ENCODE assay signal across 12 mouse cellular contexts in genomic region chr2:165732552-165733238, GRCm38 (mm10).
DNase-seq lines count a peak whose midpoint lies in the region; ATAC-seq lines count a peak whose summit lies in the region.
"Had no signal": no experiment of that assay in that cellular context is flagged by ENCODE, and none has a peak within 500 bp of the region (broad histone marks: within the 10 kb centered on the region; RNA-seq: fewer than 3 reads in every experiment).

No protein-coding gene starts in this region.

- H3K27ac ChIP-seq in heart, embryonic 15.5 days = no peak overlapping the region; the same call in 1 of the 2 replicates
- H3K27ac ChIP-seq in heart, embryonic 10.5 days = no peak overlapping the region
- H3K27ac ChIP-seq in midbrain, embryonic 14.5 days (replicated peaks; ENCODE audit: low read depth, low read length) = no peak overlapping the region
- H3K27ac ChIP-seq in midbrain, embryonic 11.5 days (ENCODE audit: low read depth, low read length) = no peak overlapping the region
- H3K27ac ChIP-seq in neural tube, embryonic 14.5 days (ENCODE audit: low read depth, low read length) = peak overlapping the region; percentile 16; the same call in 1 of the 2 replicates

- no peak for DNase-seq in heart, embryonic 10.5 days (ENCODE audit: low spot score)
- peak; percentile 21 for DNase-seq in midbrain, embryonic 14.5 days
- DNase-seq in midbrain, embryonic 11.5 days (ENCODE audit: low spot score, missing footprints) = no peak
- DNase-seq in hindlimb bud, embryonic 11.5 days (ENCODE audit: extremely low spot score, low read depth, low spot score) = peak; percentile 73
- no peak for DNase-seq in spleen, postnatal 14 days (ENCODE audit: low spot score in 2 of 2)
- DNase-seq: adrenal gland, postnatal 25 days; cerebellum, adult 11-12 months; kidney, adult 9 months; liver; lung, postnatal 4 days had no signal

- H3K4me1 ChIP-seq in heart, embryonic 15.5 days (replicated peaks) = peaks cover 5% of the 10 kb centered on the region; the same call in 1 of the 2 replicates
- peaks cover 10% of the 10 kb centered on the region for H3K4me1 ChIP-seq in heart, embryonic 10.5 days
- no peaks in the 10 kb centered on the region for H3K4me1 ChIP-seq in midbrain, embryonic 14.5 days (ENCODE audit: control insufficient read depth, insufficient read depth, low read length)
- H3K4me1 ChIP-seq in midbrain, embryonic 11.5 days (ENCODE audit: control insufficient read depth, insufficient read depth, low read length) = no peaks in the 10 kb centered on the region
- H3K4me1 ChIP-seq in neural tube, embryonic 14.5 days (ENCODE audit: control insufficient read depth, insufficient read depth, low read length) = peaks cover 11% of the 10 kb centered on the region

- no peaks in the 10 kb centered on the region for H3K36me3 ChIP-seq in heart, embryonic 15.5 days
- H3K36me3 ChIP-seq in heart, embryonic 10.5 days = no peaks in the 10 kb centered on the region
- H3K36me3 ChIP-seq in midbrain, embryonic 14.5 days (ENCODE audit: control insufficient read depth, insufficient read depth, low read length) = no peaks in the 10 kb centered on the region
- H3K36me3 ChIP-seq in midbrain, embryonic 11.5 days (ENCODE audit: control insufficient read depth, insufficient read depth, low read length) = no peaks in the 10 kb centered on the region
- no peaks in the 10 kb centered on the region for H3K36me3 ChIP-seq in neural tube, embryonic 14.5 days (ENCODE audit: control insufficient read depth, insufficient read depth, low read length)

- 0 out of 2 replicates have a peak, but pooled peaks have one; percentile 14 for ATAC-seq in heart, embryonic 15.5 days (replicated peaks; ENCODE audit: insufficient number of reproducible peaks, insufficient read depth, low FRiP score, low read depth)
- no peak for ATAC-seq in midbrain, embryonic 14.5 days (ENCODE audit: low FRiP score, low TSS enrichment)
- ATAC-seq in midbrain, embryonic 11.5 days (ENCODE audit: low FRiP score) = no peak
- peak; percentile 80 for ATAC-seq in neural tube, embryonic 14.5 days (ENCODE audit: low read depth)

- H3K9ac ChIP-seq in heart, embryonic 15.5 days = no peak overlapping the region
- H3K9ac ChIP-seq in midbrain, embryonic 14.5 days (replicated peaks; ENCODE audit: low read length) = no peak overlapping the region
- H3K9ac ChIP-seq in midbrain, embryonic 11.5 days (ENCODE audit: low read length) = no peak overlapping the region
- no peak overlapping the region for H3K9ac ChIP-seq in neural tube, embryonic 14.5 days (replicated peaks; ENCODE audit: low read depth, low read length)

- WGBS in heart, embryonic 15.5 days = 50% methylated on average over 18 of the region's 18 CpGs
- 78% methylated on average over 18 of the region's 18 CpGs for WGBS in heart, embryonic 10.5 days
- 77% methylated on average over 18 of the region's 18 CpGs for WGBS in midbrain, embryonic 14.5 days
- WGBS in midbrain, embryonic 11.5 days = 89% methylated on average over 18 of the region's 18 CpGs
- WGBS in neural tube, embryonic 14.5 days = 28% methylated on average over 18 of the region's 18 CpGs

- H3K9me3 ChIP-seq in heart, embryonic 15.5 days (replicated peaks) = no peaks in the 10 kb centered on the region
- H3K9me3 ChIP-seq in heart, embryonic 10.5 days = no peaks in the 10 kb centered on the region
- no peaks in the 10 kb centered on the region for H3K9me3 ChIP-seq in midbrain, embryonic 14.5 days (ENCODE audit: control insufficient read depth, low read length)
- no peaks in the 10 kb centered on the region for H3K9me3 ChIP-seq in midbrain, embryonic 11.5 days (ENCODE audit: control insufficient read depth, low read length)
- no peaks in the 10 kb centered on the region for H3K9me3 ChIP-seq in neural tube, embryonic 14.5 days (ENCODE audit: control insufficient read depth, low read length)

- H3K4me2 ChIP-seq in heart, embryonic 15.5 days = no peak overlapping the region
- H3K4me2 ChIP-seq in midbrain, embryonic 14.5 days (ENCODE audit: low read length) = no peak overlapping the region
- H3K4me2 ChIP-seq in midbrain, embryonic 11.5 days = no peak overlapping the region
- H3K4me2 ChIP-seq in neural tube, embryonic 14.5 days (ENCODE audit: low read depth, low read length) = no peak overlapping the region

- peaks cover 14% of the 10 kb centered on the region; the same call in 1 of the 2 replicates for H3K27me3 ChIP-seq in heart, embryonic 15.5 days
- peaks cover 27% of the 10 kb centered on the region for H3K27me3 ChIP-seq in heart, embryonic 10.5 days (ENCODE audit: insufficient read depth, poor library complexity, severe bottlenecking)
- no peaks in the 10 kb centered on the region for H3K27me3 ChIP-seq in midbrain, embryonic 14.5 days (ENCODE audit: control insufficient read depth, insufficient read depth, low read length)
- H3K27me3 ChIP-seq in midbrain, embryonic 11.5 days (ENCODE audit: control insufficient read depth, insufficient read depth, low read length) = no peaks in the 10 kb centered on the region
- no peaks in the 10 kb centered on the region for H3K27me3 ChIP-seq in neural tube, embryonic 14.5 days (ENCODE audit: control insufficient read depth, insufficient read depth, low read length)

- no peak overlapping the region for H3K4me3 ChIP-seq in heart, embryonic 15.5 days
- H3K4me3 ChIP-seq in heart, embryonic 10.5 days = no peak overlapping the region
- H3K4me3 ChIP-seq in midbrain, embryonic 14.5 days (replicated peaks; ENCODE audit: low read depth, low read length) = no peak overlapping the region
- no peak overlapping the region for H3K4me3 ChIP-seq in midbrain, embryonic 11.5 days (ENCODE audit: low read depth, low read length)
- H3K4me3 ChIP-seq in neural tube, embryonic 14.5 days (ENCODE audit: low read depth, low read length) = no peak overlapping the region

Comparison
In these comparisons a context has a peak if more than half of its experiments do, and no peak if none do; other contexts are left out.
1. DNase-seq: peak in midbrain, embryonic 14.5 days (single experiment) and hindlimb bud, embryonic 11.5 days (single experiment); none in heart, embryonic 10.5 days (single experiment), midbrain, embryonic 11.5 days (single experiment) and spleen, postnatal 14 days (0 of 2).
2. ATAC-seq: peak in heart, embryonic 15.5 days (single experiment) and neural tube, embryonic 14.5 days (single experiment); none in midbrain, embryonic 14.5 days (single experiment) and midbrain, embryonic 11.5 days (single experiment).